Mouse (Mus musculus) liver, embryonic 15.5 days (tissue): ENCODE data around the gene Pibf1. TPM values are rescaled to one million over a fixed set of nuclear protein-coding genes. Genes with fewer than 3 reads are reported as not detected.

ENCODE experiments used
- ATAC-seq: fragments of 200-750 bp; cut with Nextera tagmentation; 2 replicates; pipeline ENCODE4 v1.8.0; 2017; ENCODE audit warnings: moderate number of reproducible peaks, mild to moderate bottlenecking, moderate library complexity; ENCODE audit not compliant: insufficient read depth
- H3K27ac ChIP-seq: fragments of 300-500 bp; sonication (generic); replicated peaks from 2 replicates; pipeline ENCODE4 v1.5.1; 2015; ENCODE audit warnings: mild to moderate bottlenecking, inconsistent platforms
- H3K27me3 ChIP-seq: fragments of 300-500 bp; sonication (generic); 2 replicates; pipeline ENCODE4 v1.6.1; 2015; ENCODE audit warnings: mild to moderate bottlenecking, inconsistent platforms
- H3K36me3 ChIP-seq: fragments of 300-500 bp; sonication (generic); replicated peaks from 2 replicates; pipeline ENCODE4 v1.6.1; 2015; ENCODE audit warnings: moderate library complexity, mild to moderate bottlenecking, inconsistent platforms
- H3K4me1 ChIP-seq: fragments of 300-500 bp; sonication (generic); replicated peaks from 2 replicates; pipeline ENCODE4 v1.6.1; 2015; ENCODE audit warnings: inconsistent platforms
- H3K4me2 ChIP-seq: fragments of 300-500 bp; sonication (generic); 2 replicates; pipeline ENCODE4 v1.6.1; 2015; ENCODE audit warnings: moderate library complexity, mild to moderate bottlenecking, inconsistent platforms
- H3K4me3 ChIP-seq: fragments of 300-500 bp; sonication (generic); replicated peaks from 2 replicates; pipeline ENCODE4 v1.5.1; 2015; ENCODE audit warnings: mild to moderate bottlenecking, inconsistent platforms
- H3K9ac ChIP-seq: fragments of 300-500 bp; sonication (generic); 2 replicates; pipeline ENCODE4 v1.6.1; 2015; ENCODE audit warnings: moderate library complexity, mild to moderate bottlenecking, inconsistent platforms
- H3K9me3 ChIP-seq: fragments of 300-500 bp; sonication (generic); replicated peaks from 2 replicates; pipeline ENCODE4 v1.6.1; 2016; ENCODE audit warnings: inconsistent platforms
- WGBS: fragments of 180-500 bp; shearing (Covaris S2); methylation state at CpG from one replicate; pipeline ENCODE4 v1.1.7; 2015; ENCODE audit warnings: mixed read lengths; ENCODE audit not compliant: insufficient replicate concordance; 5-methylcytosine and 5-hydroxymethylcytosine counted together
- polyA plus RNA-seq: library from polyadenylated mRNA; unstranded; fragments of >200 nt; fragmentation: Nextera tagmentation; extraction: Ambion mirVana; gene quantifications from 2 replicates; pipeline ENCODE4 v1.2.1, GENCODE M21; 2015

Gene Pibf1
- polyA plus RNA-seq, 1 experiment from 2014 or later = 5.2 TPM

DNA sequence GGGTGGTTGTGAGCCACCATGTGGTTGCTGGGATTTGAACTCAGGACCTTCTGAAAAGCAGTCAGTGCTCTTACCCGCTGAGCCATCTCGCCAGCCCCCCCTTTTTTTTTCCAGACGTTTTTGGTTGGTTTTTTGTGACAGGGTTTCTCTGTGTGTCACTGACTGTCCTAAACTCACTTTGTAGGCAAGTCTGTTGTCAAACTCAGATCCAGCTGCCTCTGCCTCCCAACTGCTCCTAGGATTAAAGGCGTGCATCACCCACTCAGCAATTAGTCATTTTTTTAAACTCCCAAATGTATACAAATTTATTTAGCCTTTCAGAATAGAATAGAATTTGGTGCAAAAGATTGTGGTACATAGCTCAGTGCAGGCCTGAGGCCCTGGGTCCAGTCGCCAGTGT, 111.2 kb downstream of the Pibf1 start:
- ATAC-seq = no peak
- 74% methylated on average over 5 of the region's 5 CpGs for WGBS
- Histone ChIP-seq H3K4me1 (no peaks in the 10 kb centered on the region), H3K27ac (no peak overlapping the region), H3K36me3 (peaks cover 6% of the 10 kb centered on the region), H3K9me3 (no peaks in the 10 kb centered on the region), H3K4me3 (no peak overlapping the region), H3K4me2 (no peak overlapping the region), H3K9ac (no peak overlapping the region), H3K27me3 (no peaks in the 10 kb centered on the region)

DNA sequence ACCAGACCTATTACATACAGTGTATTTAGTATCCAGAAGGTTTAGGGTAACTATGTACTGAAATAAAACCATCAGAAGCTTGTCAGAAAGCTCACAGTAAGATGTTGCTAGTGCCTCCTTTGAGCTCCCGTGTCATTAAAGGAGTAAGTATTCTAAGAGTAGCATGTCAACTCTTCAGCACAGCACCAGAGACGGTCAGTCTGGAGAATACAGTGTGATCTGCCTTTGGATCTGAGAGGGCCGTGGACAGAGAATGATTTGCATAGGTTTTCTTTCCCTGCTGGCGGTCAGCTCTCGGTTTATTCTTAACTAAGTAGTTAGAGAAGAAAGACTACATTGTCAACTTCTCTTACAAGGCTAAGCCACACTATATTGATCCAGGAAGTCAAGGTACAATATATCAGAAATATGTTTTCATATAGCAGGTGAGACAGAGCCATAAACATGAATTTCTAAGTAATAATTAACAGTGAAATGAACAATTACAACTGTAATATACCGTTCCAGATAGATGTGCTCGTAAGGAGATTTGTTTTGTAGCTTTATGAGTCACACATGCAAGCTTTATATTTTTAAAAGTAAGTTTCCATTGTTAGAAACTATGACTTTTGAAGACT, 119.3 kb downstream of the Pibf1 start:
- Histone ChIP-seq H3K27me3 (no peaks in the 10 kb centered on the region), H3K9me3 (no peaks in the 10 kb centered on the region), H3K4me1 (no peaks in the 10 kb centered on the region), H3K4me2 (no peak overlapping the region), H3K36me3 (peaks cover 4% of the 10 kb centered on the region; the same call in 1 of the 2 replicates), H3K4me3 (no peak overlapping the region), H3K9ac (no peak overlapping the region), H3K27ac (no peak overlapping the region)
- WGBS = 82% methylated on average over 7 of the region's 7 CpGs
- ATAC-seq = no peak

- H3K9ac ChIP-seq = no peak overlapping the region
- no peaks in the 10 kb centered on the region for H3K9me3 ChIP-seq
- H3K4me1 ChIP-seq = no peaks in the 10 kb centered on the region
- H3K4me3 ChIP-seq = no peak overlapping the region
- WGBS = 61% methylated on average over 9 of the region's 9 CpGs
- H3K36me3 ChIP-seq = peaks cover 4% of the 10 kb centered on the region; the same call in 1 of the 2 replicates
- no peaks in the 10 kb centered on the region for H3K27me3 ChIP-seq
- H3K4me2 ChIP-seq = no peak overlapping the region
- no peak for ATAC-seq
- no peak overlapping the region for H3K27ac ChIP-seq
These were observed 120.5 kb downstream of the Pibf1 start for GRCm38 (mm10) chr14:99219757-99220171.

GRCm38 (mm10) chr14:99225929-99226328, 126.7 kb downstream of the Pibf1 start:
- Histone ChIP-seq H3K27me3 (no peaks in the 10 kb centered on the region), H3K9ac (no peak overlapping the region), H3K36me3 (no peaks in the 10 kb centered on the region), H3K4me2 (no peak overlapping the region), H3K4me3 (no peak overlapping the region), H3K27ac (no peak overlapping the region), H3K4me1 (no peaks in the 10 kb centered on the region), H3K9me3 (no peaks in the 10 kb centered on the region)
- WGBS = 88% methylated on average over 4 of the region's 4 CpGs
- ATAC-seq = no peak

DNA sequence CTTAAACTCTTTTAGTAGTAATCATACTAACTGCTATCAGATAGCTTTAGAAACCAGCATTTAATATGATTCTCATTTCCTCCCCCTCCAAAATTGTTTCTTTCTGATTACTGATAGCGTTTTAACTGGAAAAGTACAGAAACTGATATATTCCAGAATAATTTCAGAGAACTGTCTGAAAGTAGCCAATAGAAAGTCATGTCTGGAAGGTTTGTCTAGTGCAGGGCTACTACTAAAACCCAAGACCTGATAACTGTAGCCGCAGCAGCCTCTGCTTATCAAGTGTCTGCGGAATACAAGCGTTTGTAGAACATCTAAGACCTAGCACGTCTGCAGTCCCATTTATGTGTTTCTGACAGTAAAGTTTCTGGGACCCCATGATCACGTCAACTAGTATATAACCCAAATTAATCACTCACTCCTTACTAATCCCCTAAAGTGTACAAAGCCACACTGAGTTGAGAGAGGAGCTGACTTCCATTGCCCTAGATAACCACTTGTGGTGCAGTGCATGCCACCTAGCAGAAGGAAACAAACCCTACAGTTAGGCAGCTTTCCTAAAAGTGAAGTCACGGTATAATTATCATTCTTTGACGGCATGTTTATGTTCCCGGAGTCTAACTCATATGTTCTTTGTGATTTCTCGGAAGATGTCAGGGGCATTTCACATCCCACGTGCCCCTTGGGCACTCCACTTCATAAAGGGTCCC, 130.0 kb downstream of the Pibf1 start:
- 0 out of 2 replicates have a peak, but pooled peaks have one; percentile 22 for ATAC-seq
- Histone ChIP-seq H3K4me1 (no peaks in the 10 kb centered on the region), H3K27ac (no peak overlapping the region), H3K9ac (no peak overlapping the region), H3K4me3 (no peak overlapping the region), H3K27me3 (no peaks in the 10 kb centered on the region), H3K4me2 (no peak overlapping the region), H3K36me3 (no peaks in the 10 kb centered on the region), H3K9me3 (no peaks in the 10 kb centered on the region)
- WGBS = 55% methylated on average over 11 of the region's 11 CpGs

GRCm38 (mm10) chr14:99233056-99233455, 133.8 kb downstream of the Pibf1 start:
- H3K36me3 ChIP-seq = no peaks in the 10 kb centered on the region
- no peaks in the 10 kb centered on the region for H3K9me3 ChIP-seq
- H3K27me3 ChIP-seq = no peaks in the 10 kb centered on the region
- no peaks in the 10 kb centered on the region for H3K4me1 ChIP-seq
- WGBS = 72% methylated on average over 3 of the region's 3 CpGs
- no peak overlapping the region for H3K4me2 ChIP-seq
- no peak for ATAC-seq
- H3K9ac ChIP-seq = no peak overlapping the region
- H3K27ac ChIP-seq = no peak overlapping the region
- no peak overlapping the region for H3K4me3 ChIP-seq

- no peak overlapping the region for H3K27ac ChIP-seq
- H3K36me3 ChIP-seq = no peaks in the 10 kb centered on the region
- no peaks in the 10 kb centered on the region for H3K4me1 ChIP-seq
- WGBS = 64% methylated on average over 5 of the region's 5 CpGs
- H3K27me3 ChIP-seq = no peaks in the 10 kb centered on the region
- no peak overlapping the region for H3K4me2 ChIP-seq
- H3K9ac ChIP-seq = no peak overlapping the region
- no peaks in the 10 kb centered on the region for H3K9me3 ChIP-seq
- H3K4me3 ChIP-seq = no peak overlapping the region
- ATAC-seq = no peak
These were observed 137.9 kb downstream of the Pibf1 start for GRCm38 (mm10) chr14:99237115-99237514.

DNA sequence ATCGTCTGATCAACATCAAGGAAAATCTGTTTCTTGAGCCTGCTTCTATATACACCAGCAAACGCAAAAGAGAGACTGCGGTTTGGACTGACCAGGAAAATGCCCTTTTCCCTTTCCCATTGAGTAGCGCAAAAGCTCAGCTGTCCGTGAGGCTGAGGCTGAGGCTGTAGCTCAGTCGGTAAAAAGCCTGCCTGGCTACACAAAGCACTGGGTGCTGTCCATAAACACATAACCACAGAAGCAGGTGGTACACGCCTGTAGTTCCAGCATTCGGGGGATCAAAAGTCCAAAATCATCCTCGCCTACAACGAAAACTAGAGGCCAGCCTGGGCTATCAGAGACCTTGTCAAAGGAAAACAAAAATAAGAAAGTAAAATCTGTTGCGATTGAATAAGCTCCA, 141.3 kb downstream of the Pibf1 start:
- Histone ChIP-seq H3K4me2 (no peak overlapping the region), H3K36me3 (peaks cover 6% of the 10 kb centered on the region; the same call in 1 of the 2 replicates), H3K4me1 (no peaks in the 10 kb centered on the region), H3K4me3 (no peak overlapping the region), H3K27me3 (no peaks in the 10 kb centered on the region), H3K9me3 (no peaks in the 10 kb centered on the region), H3K27ac (no peak overlapping the region), H3K9ac (no peak overlapping the region)
- ATAC-seq = no peak
- 75% methylated on average over 11 of the region's 11 CpGs for WGBS

DNA sequence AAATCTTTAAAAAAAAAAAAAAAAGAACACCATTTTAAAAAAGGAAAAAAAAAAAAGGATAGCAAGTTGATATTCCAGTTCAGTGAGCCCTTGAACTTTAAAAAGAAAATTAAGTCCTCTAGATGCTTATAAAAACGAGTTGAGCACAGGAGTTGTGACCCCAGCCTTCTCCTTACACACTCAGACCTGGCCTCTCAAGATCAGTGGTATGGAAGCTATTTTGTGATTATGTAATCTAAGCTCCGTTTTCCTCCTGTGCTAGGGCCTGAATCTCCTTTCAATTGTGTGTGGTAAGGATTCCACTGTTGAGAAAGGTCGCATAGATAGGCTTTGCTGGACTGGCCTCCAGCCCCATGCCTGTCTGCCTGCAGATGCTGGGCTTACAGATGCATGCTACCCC, 145.3 kb downstream of the Pibf1 start:
- no peak for ATAC-seq
- WGBS = 65% methylated on average over 3 of the region's 3 CpGs

GRCm38 (mm10) chr14:99262026-99262425, 162.8 kb downstream of the Pibf1 start:
- 85% methylated on average over 12 of the region's 12 CpGs for WGBS
- no peak overlapping the region for H3K9ac ChIP-seq
- H3K27ac ChIP-seq = no peak overlapping the region
- H3K36me3 ChIP-seq = no peaks in the 10 kb centered on the region
- no peaks in the 10 kb centered on the region for H3K27me3 ChIP-seq
- ATAC-seq = no peak
- no peaks in the 10 kb centered on the region for H3K9me3 ChIP-seq
- no peak overlapping the region for H3K4me2 ChIP-seq
- H3K4me3 ChIP-seq = no peak overlapping the region
- H3K4me1 ChIP-seq = peaks cover 14% of the 10 kb centered on the region

More for the DNA sequence above, 145.3 kb downstream of the Pibf1 start:
- H3K27ac ChIP-seq = no peak overlapping the region
- no peak overlapping the region for H3K4me2 ChIP-seq
- peaks cover 6% of the 10 kb centered on the region; the same call in 1 of the 2 replicates for H3K36me3 ChIP-seq
- no peak overlapping the region for H3K9ac ChIP-seq
- no peaks in the 10 kb centered on the region for H3K27me3 ChIP-seq
- no peak overlapping the region for H3K4me3 ChIP-seq
- no peaks in the 10 kb centered on the region for H3K4me1 ChIP-seq
- no peaks in the 10 kb centered on the region for H3K9me3 ChIP-seq

DNA sequence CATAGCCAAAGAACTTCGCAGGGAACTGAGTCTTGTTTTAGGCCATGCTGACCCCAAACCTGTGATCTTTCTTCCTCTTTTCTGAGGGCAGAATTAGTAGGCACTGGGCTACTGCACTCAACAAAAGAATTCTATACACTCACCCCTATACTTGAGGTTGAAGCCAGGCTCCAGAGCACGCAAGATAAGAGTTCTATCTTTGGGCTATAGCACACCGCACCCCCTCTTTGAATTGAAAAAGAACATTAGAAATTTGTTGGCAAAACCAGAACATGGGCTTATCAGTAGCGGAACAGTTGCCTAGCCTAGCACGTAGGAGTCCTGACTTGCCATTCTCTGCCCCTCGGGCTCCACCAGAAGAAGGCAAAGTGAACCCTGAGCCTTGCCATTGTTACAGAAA, 164.6 kb downstream of the Pibf1 start:
- ATAC-seq = peak; percentile 91

More for the DNA sequence above, 164.6 kb downstream of the Pibf1 start:
- Histone ChIP-seq H3K9me3 (no peaks in the 10 kb centered on the region), H3K4me3 (no peak overlapping the region), H3K27me3 (no peaks in the 10 kb centered on the region), H3K4me1 (peaks cover 14% of the 10 kb centered on the region), H3K36me3 (no peaks in the 10 kb centered on the region), H3K9ac (no peak overlapping the region), H3K27ac (peak overlapping the region; percentile 53), H3K4me2 (no peak overlapping the region)
- WGBS = 37% methylated on average over 6 of the region's 6 CpGs
